Mouse (Mus musculus): ENCODE measurements around the gene Gss. TPM values are rescaled to one million over a fixed set of nuclear protein-coding genes. Genes with fewer than 3 reads are reported as not detected.
A peak's percentile ranks its signal among the peaks of the same experiment; 100 is the strongest.

Gene Gss
- polyA plus RNA-seq, 1 experiment = 10.1 TPM

DNA sequence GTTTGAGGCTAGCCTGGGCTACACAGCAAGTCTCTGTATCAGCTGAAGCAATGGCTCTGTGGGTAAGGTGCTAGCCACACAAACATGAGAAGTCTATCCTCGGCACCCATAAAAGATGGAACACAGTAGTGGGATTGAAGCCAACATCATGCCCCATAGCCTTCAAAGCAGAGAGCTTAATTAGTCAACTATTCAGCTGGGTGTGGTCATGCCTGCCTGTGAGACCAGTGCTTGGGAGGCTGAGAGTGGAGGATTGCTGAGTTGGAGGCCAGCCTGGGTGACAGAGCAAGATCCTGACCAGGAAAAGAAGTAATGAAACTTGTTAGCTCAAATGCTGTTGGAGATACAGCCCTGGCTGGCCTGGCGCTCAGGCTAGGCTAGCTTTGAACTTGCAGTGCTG is 1.7 kb downstream of the Gss start:
- no peak for TF ChIP-seq POLR2A (IDR thresholded peaks at IDR 0.05; ENCODE audit: borderline replicate concordance, extremely low read depth, insufficient read depth, insufficient read length, poor library complexity, severe bottlenecking)
- TF ChIP-seq CTCF (IDR thresholded peaks at IDR 0.05; ENCODE audit: borderline replicate concordance, extremely low read depth, insufficient read depth, insufficient read length) = no peak
- DNase-seq (ENCODE audit: low read depth) = no peak

DNA sequence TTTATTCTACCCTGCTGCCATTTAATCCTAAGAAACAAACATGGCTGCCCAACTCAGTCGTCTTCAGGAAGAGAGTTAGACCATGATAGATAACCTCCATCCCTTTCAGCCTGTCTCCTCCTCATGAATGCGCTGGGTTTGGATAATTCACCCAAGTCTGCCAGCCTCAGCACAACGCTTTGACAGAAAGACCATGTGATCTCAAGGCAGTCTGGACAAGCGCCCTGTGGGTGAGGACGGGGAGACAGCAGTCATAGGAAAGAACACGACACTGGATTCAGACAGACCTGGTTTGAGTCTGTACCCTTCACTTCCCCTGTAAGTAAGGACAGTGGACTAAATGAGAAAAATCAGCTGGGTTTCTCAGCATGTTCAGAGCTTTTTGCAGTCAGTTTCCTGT is 3.1 kb downstream of the Gss start:
- TF ChIP-seq CTCF (IDR thresholded peaks at IDR 0.05; ENCODE audit: borderline replicate concordance, extremely low read depth, insufficient read depth, insufficient read length) = no peak
- no peak for TF ChIP-seq POLR2A (IDR thresholded peaks at IDR 0.05; ENCODE audit: borderline replicate concordance, extremely low read depth, insufficient read depth, insufficient read length, poor library complexity, severe bottlenecking)
- DNase-seq (ENCODE audit: low read depth) = no peak

- DNase-seq (ENCODE audit: low read depth) = no peak
- TF ChIP-seq CTCF (IDR thresholded peaks at IDR 0.05; ENCODE audit: borderline replicate concordance, extremely low read depth, insufficient read depth, insufficient read length) (no peak), POLR2A (IDR thresholded peaks at IDR 0.05; ENCODE audit: borderline replicate concordance, extremely low read depth, insufficient read depth, insufficient read length, poor library complexity, severe bottlenecking) (no peak)
Observed at GRCm38 (mm10) chr2:155588136-155588535, 4.5 kb downstream of the Gss start.

- DNase-seq (ENCODE audit: low read depth) = no peak
- no peak for TF ChIP-seq POLR2A (IDR thresholded peaks at IDR 0.05; ENCODE audit: borderline replicate concordance, extremely low read depth, insufficient read depth, insufficient read length, poor library complexity, severe bottlenecking)
- TF ChIP-seq CTCF (IDR thresholded peaks at IDR 0.05; ENCODE audit: borderline replicate concordance, extremely low read depth, insufficient read depth, insufficient read length) = no peak
Observed at GRCm38 (mm10) chr2:155585486-155585885, 7.1 kb downstream of the Gss start.

- TF ChIP-seq POLR2A (IDR thresholded peaks at IDR 0.05; ENCODE audit: borderline replicate concordance, extremely low read depth, insufficient read depth, insufficient read length, poor library complexity, severe bottlenecking) (no peak), CTCF (IDR thresholded peaks at IDR 0.05; ENCODE audit: borderline replicate concordance, extremely low read depth, insufficient read depth, insufficient read length) (no peak)
- DNase-seq (ENCODE audit: low read depth) = no peak
Observed at GRCm38 (mm10) chr2:155585082-155585481, 7.5 kb downstream of the Gss start.

GRCm38 (mm10) chr2:155583927-155584530 is 8.6 kb downstream of the Gss start:
- DNase-seq (ENCODE audit: low read depth) = peak; percentile 73
- TF ChIP-seq CTCF (IDR thresholded peaks at IDR 0.05; ENCODE audit: borderline replicate concordance, extremely low read depth, insufficient read depth, insufficient read length) (peak; percentile 84), POLR2A (IDR thresholded peaks at IDR 0.05; ENCODE audit: borderline replicate concordance, extremely low read depth, insufficient read depth, insufficient read length, poor library complexity, severe bottlenecking) (no peak)

DNA sequence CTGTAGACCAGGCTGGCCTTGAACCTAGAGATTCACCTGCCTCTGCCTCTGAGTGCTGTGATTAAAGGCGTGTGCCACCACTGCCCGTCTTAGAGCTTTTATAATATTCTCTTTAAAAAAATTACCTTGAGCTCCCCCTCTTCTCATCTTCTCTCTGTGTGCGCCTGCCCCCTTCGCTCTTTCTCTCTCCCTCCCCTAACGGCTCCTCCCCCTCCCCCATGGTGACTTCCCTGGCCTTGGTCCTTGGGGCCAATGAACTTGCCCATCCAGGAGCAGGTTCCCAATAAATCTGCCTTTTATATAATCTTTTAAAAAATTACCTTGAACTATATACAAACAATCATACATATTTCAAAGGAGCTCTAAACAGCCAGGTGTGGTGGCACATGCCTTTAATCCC is 9.6 kb downstream of the Gss start:
- no peak for DNase-seq (ENCODE audit: low read depth)
- TF ChIP-seq CTCF (IDR thresholded peaks at IDR 0.05; ENCODE audit: borderline replicate concordance, extremely low read depth, insufficient read depth, insufficient read length) (no peak), POLR2A (IDR thresholded peaks at IDR 0.05; ENCODE audit: borderline replicate concordance, extremely low read depth, insufficient read depth, insufficient read length, poor library complexity, severe bottlenecking) (no peak)

DNA sequence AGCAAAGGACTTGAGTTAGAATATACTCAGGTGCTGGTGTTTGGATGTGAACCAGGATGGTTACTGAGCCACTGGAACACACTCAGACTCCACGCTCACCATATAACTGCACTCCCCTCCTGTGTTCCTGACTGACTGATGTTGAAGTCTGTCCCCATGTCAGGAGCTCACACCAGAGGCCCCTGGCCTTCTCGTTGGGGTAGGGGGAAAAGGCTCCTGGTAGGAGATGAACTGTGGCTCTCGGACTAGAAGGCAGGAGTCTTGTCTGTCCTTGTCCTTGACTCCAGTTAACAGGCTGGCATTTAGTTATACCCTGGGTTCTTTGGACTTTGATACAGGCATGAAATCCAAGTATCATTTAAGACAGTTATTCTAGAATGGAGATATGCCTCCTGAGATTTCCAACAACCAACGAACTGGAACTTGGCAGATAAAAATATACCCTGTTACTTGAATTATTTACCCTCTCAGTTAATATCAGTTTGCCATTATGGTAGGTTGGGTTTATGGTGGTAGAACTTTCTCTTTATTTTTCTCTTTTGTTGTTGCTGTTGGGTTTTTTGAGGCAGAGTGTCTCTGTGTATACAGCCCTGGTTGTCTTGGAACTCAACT is 10.1 kb downstream of the Gss start:
- DNase-seq (ENCODE audit: low read depth) = no peak
- TF ChIP-seq CTCF (IDR thresholded peaks at IDR 0.05; ENCODE audit: borderline replicate concordance, extremely low read depth, insufficient read depth, insufficient read length) = no peak
- no peak for TF ChIP-seq POLR2A (IDR thresholded peaks at IDR 0.05; ENCODE audit: borderline replicate concordance, extremely low read depth, insufficient read depth, insufficient read length, poor library complexity, severe bottlenecking)

DNA sequence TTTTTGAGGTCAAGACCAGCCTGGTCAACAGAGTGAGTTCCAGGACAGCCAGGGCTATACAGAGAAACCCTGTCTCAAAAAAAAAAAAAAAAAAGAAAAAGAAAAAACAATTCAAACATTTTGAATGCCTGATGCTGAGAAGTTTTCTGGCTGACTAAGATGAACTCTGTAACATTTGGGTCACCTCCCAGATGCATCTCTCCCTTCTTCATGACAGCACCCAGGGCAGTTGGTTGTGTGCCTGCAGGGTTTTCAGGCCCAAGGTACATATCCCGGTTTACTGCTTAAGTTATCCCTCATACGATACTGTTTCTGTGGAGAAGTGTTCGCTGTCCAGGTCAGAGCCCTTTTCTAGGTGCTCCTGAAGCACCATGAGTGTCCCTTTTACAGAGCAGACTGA is 12.3 kb downstream of the Gss start:
- no peak for DNase-seq (ENCODE audit: low read depth)
- TF ChIP-seq CTCF (IDR thresholded peaks at IDR 0.05; ENCODE audit: borderline replicate concordance, extremely low read depth, insufficient read depth, insufficient read length) = no peak
- TF ChIP-seq POLR2A (IDR thresholded peaks at IDR 0.05; ENCODE audit: borderline replicate concordance, extremely low read depth, insufficient read depth, insufficient read length, poor library complexity, severe bottlenecking) = no peak

GRCm38 (mm10) chr2:155576656-155577055 is 16.0 kb downstream of the Gss start:
- DNase-seq (ENCODE audit: low read depth) = no peak
- no peak for TF ChIP-seq CTCF (IDR thresholded peaks at IDR 0.05; ENCODE audit: borderline replicate concordance, extremely low read depth, insufficient read depth, insufficient read length)
- no peak for TF ChIP-seq POLR2A (IDR thresholded peaks at IDR 0.05; ENCODE audit: borderline replicate concordance, extremely low read depth, insufficient read depth, insufficient read length, poor library complexity, severe bottlenecking)

GRCm38 (mm10) chr2:155574700-155575099 is 17.9 kb downstream of the Gss start:
- DNase-seq (ENCODE audit: low read depth) = peak; percentile 40
- TF ChIP-seq CTCF (IDR thresholded peaks at IDR 0.05; ENCODE audit: borderline replicate concordance, extremely low read depth, insufficient read depth, insufficient read length) = no peak
- no peak for TF ChIP-seq POLR2A (IDR thresholded peaks at IDR 0.05; ENCODE audit: borderline replicate concordance, extremely low read depth, insufficient read depth, insufficient read length, poor library complexity, severe bottlenecking)

GRCm38 (mm10) chr2:155573996-155574395 is 18.6 kb downstream of the Gss start:
- TF ChIP-seq CTCF (IDR thresholded peaks at IDR 0.05; ENCODE audit: borderline replicate concordance, extremely low read depth, insufficient read depth, insufficient read length) (no peak), POLR2A (IDR thresholded peaks at IDR 0.05; ENCODE audit: borderline replicate concordance, extremely low read depth, insufficient read depth, insufficient read length, poor library complexity, severe bottlenecking) (no peak)
- peak; percentile 35 for DNase-seq (ENCODE audit: low read depth)

Data from brain, embryonic 14.5 days (tissue).